Mouse (Mus musculus) liver, postnatal 0 days (tissue): ENCODE results near the gene Endog.

ENCODE experiments used
- CTCF ChIP-seq: sonication (generic); IDR thresholded peaks from 2 replicates; pipeline ENCODE4 v1.5.1; 2016; ENCODE audit warnings: antibody characterized with exemption, low read depth
- EP300 ChIP-seq: IDR thresholded peaks from 2 replicates; pipeline ENCODE4 v1.6.1; 2016; ENCODE audit warnings: antibody characterized with exemption, low read depth, mild to moderate bottlenecking

GRCm38 (mm10) chr2:30134928-30135620, 36.2 kb upstream of the Endog start:
- TF ChIP-seq CTCF (no peak), EP300 (no peak)
